Mouse (Mus musculus): ENCODE results near the gene Tspyl4. TPM values are rescaled to one million over a fixed set of nuclear protein-coding genes. Genes with fewer than 3 reads are reported as not detected.

Tspyl4 gene
- total RNA-seq, 2 experiments from 2014 or later, result 1.1 TPM; not detected in 1

- ATAC-seq (replicated peaks; ENCODE audit: low FRiP score, poor library complexity, severe bottlenecking), result no peak
Observed at GRCm38 (mm10) chr10:34316571-34317216, 19.5 kb downstream of the Tspyl4 start.

- no peak for ATAC-seq (replicated peaks; ENCODE audit: low FRiP score, poor library complexity, severe bottlenecking)
Observed at GRCm38 (mm10) chr10:34317217-34317606, 20.0 kb downstream of the Tspyl4 start.

- ATAC-seq (replicated peaks; ENCODE audit: low FRiP score, poor library complexity, severe bottlenecking), result no peak
Observed at GRCm38 (mm10) chr10:34320809-34321208, 23.6 kb downstream of the Tspyl4 start.

GRCm38 (mm10) chr10:34326701-34327100 lies 29.5 kb downstream of the Tspyl4 start:
- ATAC-seq (replicated peaks; ENCODE audit: low FRiP score, poor library complexity, severe bottlenecking), result no peak

- ATAC-seq (replicated peaks; ENCODE audit: low FRiP score, poor library complexity, severe bottlenecking), result no peak
Observed at GRCm38 (mm10) chr10:34327144-34327543, 29.9 kb downstream of the Tspyl4 start.

GRCm38 (mm10) chr10:34328310-34328709 lies 31.1 kb downstream of the Tspyl4 start:
- ATAC-seq (replicated peaks; ENCODE audit: low FRiP score, poor library complexity, severe bottlenecking), result no peak

- no peak for ATAC-seq (replicated peaks; ENCODE audit: low FRiP score, poor library complexity, severe bottlenecking)
Observed at GRCm38 (mm10) chr10:34341014-34341413, 43.8 kb downstream of the Tspyl4 start.

GRCm38 (mm10) chr10:34341886-34342285 lies 44.6 kb downstream of the Tspyl4 start:
- no peak for ATAC-seq (replicated peaks; ENCODE audit: low FRiP score, poor library complexity, severe bottlenecking)

Other genes with a start within 250 kb of the Tspyl4 start
- 0.38 TPM in 1 of 2 replicates, not detected in the other for gene Calhm5, start 200.9 kb upstream of the Tspyl4 start, total RNA-seq (2015; ENCODE audit: low replicate concordance)
- gene Calhm5, start 200.9 kb upstream of the Tspyl4 start, total RNA-seq (2017; ENCODE audit: low replicate concordance), result not detected in 2 replicates
- not detected in 2 replicates for gene Calhm6, start 169.5 kb upstream of the Tspyl4 start, total RNA-seq (2015; ENCODE audit: low replicate concordance)
- gene Calhm6, start 169.5 kb upstream of the Tspyl4 start, total RNA-seq (2017; ENCODE audit: low replicate concordance), result 0.84 and 0.85 TPM in 2 replicates
- gene Dse, start 89.7 kb upstream of the Tspyl4 start, total RNA-seq (2015; ENCODE audit: low replicate concordance), result 2.5 and 2.7 TPM in 2 replicates
- gene Dse, start 89.7 kb upstream of the Tspyl4 start, total RNA-seq (2017; ENCODE audit: low replicate concordance), result 2.2 and 6.4 TPM in 2 replicates
- gene Tspyl1, start 15.3 kb upstream of the Tspyl4 start, total RNA-seq (2015; ENCODE audit: low replicate concordance), result 40.3 and 45.2 TPM in 2 replicates
- 46.2 and 46.8 TPM in 2 replicates for gene Tspyl1, start 15.3 kb upstream of the Tspyl4 start, total RNA-seq (2017; ENCODE audit: low replicate concordance)
- gene Col10a1, start 92.5 kb downstream of the Tspyl4 start, total RNA-seq (2015; ENCODE audit: low replicate concordance), result not detected in 2 replicates
- gene Col10a1, start 92.5 kb downstream of the Tspyl4 start, total RNA-seq (2017; ENCODE audit: low replicate concordance), result not detected in 2 replicates
- gene Nt5dc1, start 121.1 kb downstream of the Tspyl4 start, total RNA-seq (2015; ENCODE audit: low replicate concordance), result 6.1 and 8.2 TPM in 2 replicates
- 7.0 and 11.6 TPM in 2 replicates for gene Nt5dc1, start 121.1 kb downstream of the Tspyl4 start, total RNA-seq (2017; ENCODE audit: low replicate concordance)
- not detected in 2 replicates for gene Frk, start 186.0 kb downstream of the Tspyl4 start, total RNA-seq (2015; ENCODE audit: low replicate concordance)
- gene Frk, start 186.0 kb downstream of the Tspyl4 start, total RNA-seq (2017; ENCODE audit: low replicate concordance), result not detected in 2 replicates

Data from erythroblast, adult 5-6 weeks (primary cell).